Mouse (Mus musculus) thymus, postnatal 10 days (tissue): ENCODE data around the gene Cpeb2.

Experiments
- DNase-seq, 2 experiments: peaks; one replicate each; pipeline ENCODE4 v3.0.0; 2021; ENCODE audit warnings: low spot score in 2 of 2

The Cpeb2 gene

GRCm38 (mm10) chr5:43232480-43233315 is at the start of gene Cpeb2:
TSS of gene Cpeb2 (plus strand) at chr5:43233170.
- DNase-seq: peak; percentile 83 to 85

- DNase-seq: no peak
Observed at GRCm38 (mm10) chr5:43183556-43183955, 49.4 kb upstream of the Cpeb2 start.

- DNase-seq: no peak
Observed at GRCm38 (mm10) chr5:43184834-43185233, 48.1 kb upstream of the Cpeb2 start.

- DNase-seq: no peak
Observed at GRCm38 (mm10) chr5:43185478-43185877, 47.5 kb upstream of the Cpeb2 start.

- no peak for DNase-seq
Observed at GRCm38 (mm10) chr5:43200686-43201085, 32.3 kb upstream of the Cpeb2 start.

GRCm38 (mm10) chr5:43206495-43207053 is 26.4 kb upstream of the Cpeb2 start:
- no peak for DNase-seq

GRCm38 (mm10) chr5:43217468-43217867 is 15.5 kb upstream of the Cpeb2 start:
- no peak for DNase-seq

- DNase-seq: no peak
Observed at GRCm38 (mm10) chr5:43217987-43218846, 14.8 kb upstream of the Cpeb2 start.

GRCm38 (mm10) chr5:43218847-43219132 is 14.2 kb upstream of the Cpeb2 start:
- DNase-seq: no peak

- no peak for DNase-seq
Observed at GRCm38 (mm10) chr5:43223359-43223758, 9.6 kb upstream of the Cpeb2 start.

- no peak for DNase-seq
Observed at GRCm38 (mm10) chr5:43224245-43224644, 8.7 kb upstream of the Cpeb2 start.

GRCm38 (mm10) chr5:43226160-43226559 is 6.8 kb upstream of the Cpeb2 start:
- no peak for DNase-seq

- no peak for DNase-seq
Observed at GRCm38 (mm10) chr5:43227607-43228006, 5.4 kb upstream of the Cpeb2 start.

GRCm38 (mm10) chr5:43231061-43231460 is 1.9 kb upstream of the Cpeb2 start:
- DNase-seq: no peak

- DNase-seq: no peak
Observed at GRCm38 (mm10) chr5:43232149-43232479, 856 bp upstream of the Cpeb2 start.

GRCm38 (mm10) chr5:43233316-43234181 is 579 bp downstream of the Cpeb2 start:
- peak; percentile 67 to 69 for DNase-seq

GRCm38 (mm10) chr5:43234321-43235185 is 1.6 kb downstream of the Cpeb2 start:
- DNase-seq: peak; percentile 22 to 28

- peak in 1 of 2 experiments; percentile 29 for DNase-seq
Observed at GRCm38 (mm10) chr5:43235186-43235785, 2.3 kb downstream of the Cpeb2 start.

GRCm38 (mm10) chr5:43235997-43236396 is 3.0 kb downstream of the Cpeb2 start:
- DNase-seq: no peak

- no peak for DNase-seq
Observed at GRCm38 (mm10) chr5:43236476-43236875, 3.5 kb downstream of the Cpeb2 start.
